Mouse (Mus musculus) cerebellum, postnatal 14 days (tissue): ENCODE data around the gene Mafk.
"Not testable (repeated sequence)": the region's sequence is repeated elsewhere in the genome, so short reads cannot be mapped to it uniquely, and the experiment has no call there.

Experiments
- DNase-seq, 2 experiments: peaks; one replicate each; pipeline ENCODE4 v3.0.0; 2021; ENCODE audit warnings: mixed read lengths in 2 of 2

The Mafk gene

GRCm38 (mm10) chr5:139791227-139792158 is at the start of gene Mafk:
Mafk (plus strand) TSS chr5:139791513.
- DNase-seq = peak; percentile 88 to 91

GRCm38 (mm10) chr5:139742640-139743039 is 48.7 kb upstream of the Mafk start:
- DNase-seq = not testable (repeated sequence)

- DNase-seq = peak; percentile 70 to 81
These were observed 45.5 kb upstream of the Mafk start for GRCm38 (mm10) chr5:139745771-139746170.

GRCm38 (mm10) chr5:139749413-139750125 is 41.7 kb upstream of the Mafk start:
- peak in 1 of 2 experiments; percentile 69 for DNase-seq

- DNase-seq = peak; percentile 85 to 89
These were observed 40.8 kb upstream of the Mafk start for GRCm38 (mm10) chr5:139750535-139750934.

- DNase-seq = peak; percentile 75 to 84
These were observed 36.6 kb upstream of the Mafk start for GRCm38 (mm10) chr5:139754753-139755152.

- DNase-seq = no peak
These were observed 35.2 kb upstream of the Mafk start for GRCm38 (mm10) chr5:139756135-139756534.

GRCm38 (mm10) chr5:139756586-139756985 is 34.7 kb upstream of the Mafk start:
- DNase-seq = peak; percentile 54 to 63

GRCm38 (mm10) chr5:139758096-139758495 is 33.2 kb upstream of the Mafk start:
- DNase-seq = no peak

- peak in 1 of 2 experiments; percentile 60 for DNase-seq
These were observed 27.0 kb upstream of the Mafk start for GRCm38 (mm10) chr5:139764296-139764695.

GRCm38 (mm10) chr5:139768216-139768615 is 23.1 kb upstream of the Mafk start:
- DNase-seq = no peak

- peak; percentile 98 to 99 for DNase-seq
These were observed 15.9 kb upstream of the Mafk start, which contains the start of gene Ints1 for GRCm38 (mm10) chr5:139775216-139775926. Ints1 (minus strand) TSS chr5:139775674.

GRCm38 (mm10) chr5:139776966-139777365 is 14.3 kb upstream of the Mafk start:
- DNase-seq = no peak

- no peak for DNase-seq
These were observed 9.9 kb upstream of the Mafk start for GRCm38 (mm10) chr5:139781406-139781805.

GRCm38 (mm10) chr5:139789466-139789865 is 1.8 kb upstream of the Mafk start:
- DNase-seq = no peak

GRCm38 (mm10) chr5:139792159-139792775 is 954 bp downstream of the Mafk start:
- DNase-seq = no peak

- no peak for DNase-seq
These were observed 1.6 kb downstream of the Mafk start for GRCm38 (mm10) chr5:139792966-139793337.

- DNase-seq = no peak
These were observed 2.2 kb downstream of the Mafk start for GRCm38 (mm10) chr5:139793338-139794089.

GRCm38 (mm10) chr5:139794137-139794536 is 2.8 kb downstream of the Mafk start:
- DNase-seq = no peak

- DNase-seq = no peak
These were observed 3.6 kb downstream of the Mafk start for GRCm38 (mm10) chr5:139794938-139795337.

GRCm38 (mm10) chr5:139796001-139796620 is 4.8 kb downstream of the Mafk start:
- no peak for DNase-seq
